Mouse (Mus musculus) forebrain, embryonic 16.5 days (tissue): ENCODE data around the gene Agtr1a. TPM values are rescaled to one million over a fixed set of nuclear protein-coding genes. Genes with fewer than 3 reads are reported as not detected.

Experiments
- ATAC-seq: fragments of 200-750 bp; cut with Nextera tagmentation; 2 replicates; pipeline ENCODE4 v1.8.0; 2017; ENCODE audit warnings: mild to moderate bottlenecking, moderate library complexity
- H3K27ac ChIP-seq: fragments of 300-500 bp; sonication (generic); 2 replicates; pipeline ENCODE4 v1.5.1; 2014; ENCODE audit warnings: low read length, control low read depth
- H3K27me3 ChIP-seq: fragments of 300-500 bp; sonication (generic); replicated peaks from 2 replicates; pipeline ENCODE4 v1.6.1; 2014; ENCODE audit warnings: low read length; ENCODE audit not compliant: control insufficient read depth, insufficient read depth
- H3K36me3 ChIP-seq: fragments of 300-500 bp; sonication (generic); 2 replicates; pipeline ENCODE4 v1.6.1; 2014; ENCODE audit not compliant: control insufficient read depth, insufficient read depth
- H3K4me1 ChIP-seq: fragments of 300-500 bp; sonication (generic); replicated peaks from 2 replicates; pipeline ENCODE4 v1.6.1; 2014; ENCODE audit warnings: low read length; ENCODE audit not compliant: control insufficient read depth, insufficient read depth
- H3K4me2 ChIP-seq: fragments of 300-500 bp; sonication (generic); 2 replicates; pipeline ENCODE4 v1.6.1; 2014; ENCODE audit warnings: mild to moderate bottlenecking, low read length, control low read depth
- H3K4me3 ChIP-seq: fragments of 300-500 bp; sonication (generic); replicated peaks from 2 replicates; pipeline ENCODE4 v1.5.1; 2014; ENCODE audit warnings: mild to moderate bottlenecking, low read length, control low read depth
- H3K9ac ChIP-seq: fragments of 300-500 bp; sonication (generic); replicated peaks from 2 replicates; pipeline ENCODE4 v1.6.1; 2014; ENCODE audit warnings: low read depth, low read length, control low read depth
- H3K9me3 ChIP-seq: fragments of 300-500 bp; sonication (generic); 2 replicates; pipeline ENCODE4 v1.6.1; 2016; ENCODE audit warnings: low read length; ENCODE audit not compliant: control insufficient read depth
- WGBS: fragments of 180-500 bp; shearing (Covaris S2); extraction: QIAGEN DNeasy Blood & Tissue Kit; methylation state at CpG from one replicate; pipeline ENCODE4 v1.1.7; 2014; 5-methylcytosine and 5-hydroxymethylcytosine counted together
- polyA plus RNA-seq: library from polyadenylated mRNA; unstranded; fragments of >200 nt; fragmentation: Nextera tagmentation; extraction: Ambion mirVana; gene quantifications from 2 replicates; pipeline ENCODE4 v1.2.1, GENCODE M21; 2015

Gene Agtr1a
- polyA plus RNA-seq, 1 experiment from 2014 or later = 0.91 TPM

DNA sequence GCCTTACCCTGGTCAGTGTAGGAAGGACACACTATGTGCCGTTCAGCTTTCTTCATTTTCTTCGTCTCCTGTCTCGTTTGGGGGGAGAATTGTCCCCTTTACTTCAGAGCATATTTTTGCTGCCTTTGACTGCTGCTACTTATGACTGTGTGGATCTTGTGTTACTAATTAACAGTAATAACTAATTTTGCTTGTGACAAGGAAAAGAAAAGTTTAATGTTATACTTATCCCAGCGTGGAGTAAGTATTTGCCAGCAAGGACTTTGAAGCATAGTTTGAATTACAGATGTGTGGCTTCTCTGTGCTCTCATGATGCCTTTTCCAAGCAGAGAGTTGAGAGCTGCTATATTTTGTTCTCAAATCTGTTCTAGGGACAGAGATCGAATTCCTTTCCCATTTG, 2.3 kb downstream of the Agtr1a start:
- H3K4me2 ChIP-seq = no peak overlapping the region
- H3K4me1 ChIP-seq = peaks cover 10% of the 10 kb centered on the region
- H3K9me3 ChIP-seq = no peaks in the 10 kb centered on the region
- H3K27me3 ChIP-seq = no peaks in the 10 kb centered on the region
- no peak overlapping the region for H3K27ac ChIP-seq
- no peak overlapping the region for H3K9ac ChIP-seq
- H3K36me3 ChIP-seq = no peaks in the 10 kb centered on the region
- 83% methylated on average over 5 of the region's 5 CpGs for WGBS
- ATAC-seq = no peak
- H3K4me3 ChIP-seq = no peak overlapping the region

DNA sequence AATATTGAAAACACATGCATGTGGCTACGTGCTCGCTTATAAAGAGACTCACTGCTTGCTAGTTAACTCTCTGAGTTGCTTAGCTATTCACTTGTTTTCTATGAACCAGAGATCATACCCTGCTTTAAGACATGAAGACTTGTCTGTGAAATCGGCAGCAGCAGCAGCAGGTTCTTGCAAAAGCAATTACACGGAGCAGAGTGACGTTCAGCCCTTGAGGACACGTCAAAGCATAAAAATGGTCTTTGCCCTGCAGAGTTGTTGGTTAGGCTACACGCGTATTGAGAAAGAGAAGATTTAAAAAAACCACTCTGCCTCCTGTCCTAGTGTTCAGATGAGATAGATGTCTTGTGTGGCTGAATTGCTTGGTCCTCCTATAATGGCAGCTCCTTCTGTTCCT, 3.7 kb downstream of the Agtr1a start:
- no peaks in the 10 kb centered on the region for H3K36me3 ChIP-seq
- no peak overlapping the region for H3K27ac ChIP-seq
- 92% methylated on average over 8 of the region's 8 CpGs for WGBS
- H3K9me3 ChIP-seq = no peaks in the 10 kb centered on the region
- H3K4me3 ChIP-seq = no peak overlapping the region
- no peak for ATAC-seq
- H3K4me1 ChIP-seq = peaks cover 10% of the 10 kb centered on the region
- no peak overlapping the region for H3K9ac ChIP-seq
- H3K27me3 ChIP-seq = no peaks in the 10 kb centered on the region
- H3K4me2 ChIP-seq = no peak overlapping the region

DNA sequence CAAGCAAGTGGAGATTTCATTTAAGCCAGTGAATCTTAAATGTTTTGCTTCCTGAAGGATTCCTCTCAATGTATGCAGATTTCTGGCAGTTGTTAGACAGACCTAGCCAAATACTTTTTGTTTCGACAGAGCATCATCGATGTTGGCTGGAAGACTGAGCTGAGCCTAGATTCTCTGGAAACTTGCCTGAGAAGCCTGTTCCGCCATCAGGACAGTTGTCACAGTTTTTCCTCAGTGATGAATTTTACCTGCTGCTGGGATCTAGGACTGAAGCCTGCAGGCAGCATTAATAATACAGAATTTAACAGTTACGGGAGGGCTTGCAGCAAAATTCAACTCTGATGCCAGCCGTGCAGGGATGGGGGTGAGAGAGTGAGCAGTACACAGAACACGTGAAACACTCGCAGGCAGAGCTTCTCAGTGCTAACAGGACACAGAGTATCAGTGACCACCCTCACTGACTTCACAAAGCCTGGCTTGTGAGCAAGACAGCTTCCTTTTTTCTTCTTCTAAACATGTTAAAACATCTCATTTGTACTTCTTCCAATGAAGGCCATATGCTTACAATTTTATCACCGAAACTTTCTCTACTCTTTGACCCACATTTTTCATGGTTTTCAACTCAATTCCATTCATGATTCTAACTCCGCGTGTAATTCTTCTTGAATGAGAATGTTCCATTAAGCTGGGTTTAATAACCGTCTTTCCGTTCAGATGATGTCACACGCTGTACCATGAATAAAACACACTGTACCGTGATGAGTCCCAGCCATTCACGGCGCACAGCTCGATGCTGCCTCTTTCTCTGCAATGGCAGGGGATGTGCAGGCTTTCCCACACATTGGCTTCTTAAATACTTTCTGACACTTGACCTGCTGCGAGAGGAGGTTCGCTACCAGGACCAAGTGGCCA, 6.0 kb downstream of the Agtr1a start:
- Histone ChIP-seq H3K4me3 (no peak overlapping the region), H3K9ac (no peak overlapping the region), H3K4me1 (no peaks in the 10 kb centered on the region), H3K27me3 (no peaks in the 10 kb centered on the region), H3K27ac (no peak overlapping the region), H3K36me3 (no peaks in the 10 kb centered on the region), H3K4me2 (0 out of 2 replicates have a peak overlapping the region, but pooled peaks have one; percentile 18), H3K9me3 (no peaks in the 10 kb centered on the region)
- ATAC-seq = peak; percentile 80
- WGBS = 61% methylated on average over 19 of the region's 19 CpGs

DNA sequence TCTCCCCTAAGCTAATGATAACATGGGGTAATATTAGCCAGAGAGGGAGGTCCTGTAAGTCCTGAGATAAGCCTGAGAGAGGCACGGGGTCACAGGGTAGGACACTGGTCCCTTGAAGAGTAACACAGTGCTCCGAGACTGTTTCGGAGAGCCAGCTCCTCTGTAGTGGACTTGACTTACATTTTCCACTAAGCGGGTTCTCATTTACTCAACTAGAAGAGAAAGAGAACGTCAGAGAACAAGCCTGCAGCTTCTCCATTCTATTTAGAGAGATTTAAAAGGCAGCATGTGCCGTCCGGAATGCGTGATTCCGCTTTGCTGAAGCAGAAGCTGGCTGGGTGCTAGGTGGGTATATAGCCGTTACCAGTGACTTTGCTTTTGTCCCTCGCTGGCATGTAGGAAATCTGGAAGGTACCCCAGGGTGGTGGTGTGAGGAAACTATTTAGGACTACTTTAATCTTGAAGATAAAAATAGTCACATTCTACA, 9.2 kb downstream of the Agtr1a start:
- no peak overlapping the region for H3K9ac ChIP-seq
- no peaks in the 10 kb centered on the region for H3K36me3 ChIP-seq
- H3K27ac ChIP-seq = no peak overlapping the region
- H3K4me1 ChIP-seq = no peaks in the 10 kb centered on the region
- 85% methylated on average over 11 of the region's 11 CpGs for WGBS
- H3K27me3 ChIP-seq = no peaks in the 10 kb centered on the region
- no peak overlapping the region for H3K4me3 ChIP-seq
- ATAC-seq = no peak
- H3K4me2 ChIP-seq = no peak overlapping the region
- H3K9me3 ChIP-seq = no peaks in the 10 kb centered on the region

DNA sequence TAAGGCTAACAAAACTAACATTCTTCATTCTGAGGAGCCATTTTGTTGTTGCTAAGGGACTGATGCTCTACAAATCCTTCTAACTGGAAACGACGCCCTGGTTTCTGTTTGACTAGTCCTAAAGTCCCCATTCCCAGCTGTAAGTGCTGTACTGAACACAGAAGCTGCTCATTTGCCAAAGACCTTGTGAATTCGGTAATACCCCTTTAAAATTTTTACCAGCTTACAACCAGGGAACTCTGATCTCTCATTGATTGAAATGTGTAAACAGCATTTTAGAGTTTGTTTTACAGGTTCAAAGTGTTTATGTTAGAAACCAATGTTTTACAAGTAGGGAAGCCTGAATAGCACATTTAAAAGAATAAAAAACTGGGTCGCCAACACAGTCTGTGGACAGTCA, 10.6 kb downstream of the Agtr1a start:
- Histone ChIP-seq H3K4me3 (no peak overlapping the region), H3K36me3 (no peaks in the 10 kb centered on the region), H3K27me3 (no peaks in the 10 kb centered on the region), H3K4me2 (no peak overlapping the region), H3K9ac (no peak overlapping the region), H3K9me3 (no peaks in the 10 kb centered on the region), H3K4me1 (no peaks in the 10 kb centered on the region), H3K27ac (no peak overlapping the region)
- 87% methylated on average over 4 of the region's 4 CpGs for WGBS
- no peak for ATAC-seq

DNA sequence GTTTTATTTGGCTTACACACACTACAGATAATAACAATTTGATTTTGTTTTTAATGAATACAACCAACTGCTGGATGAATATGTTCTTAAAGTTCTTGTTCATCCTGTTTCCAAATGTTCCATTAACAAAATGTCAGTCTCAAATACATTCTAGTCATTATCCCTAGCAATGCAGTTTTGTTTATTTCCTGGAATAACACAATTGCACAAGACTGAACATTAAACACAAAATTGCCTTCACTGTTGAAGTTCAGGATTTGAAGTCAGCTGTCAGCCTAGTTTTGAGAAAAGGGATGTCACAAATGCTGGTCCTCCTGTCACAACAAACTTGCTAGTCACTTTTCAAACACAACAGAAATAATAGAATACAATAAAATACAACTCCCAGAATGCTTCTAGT, 12.1 kb downstream of the Agtr1a start:
- no peak overlapping the region for H3K4me2 ChIP-seq
- H3K9ac ChIP-seq = no peak overlapping the region
- no peak overlapping the region for H3K4me3 ChIP-seq
- no peaks in the 10 kb centered on the region for H3K27me3 ChIP-seq
- H3K27ac ChIP-seq = no peak overlapping the region
- ATAC-seq = no peak
- H3K9me3 ChIP-seq = no peaks in the 10 kb centered on the region
- H3K36me3 ChIP-seq = no peaks in the 10 kb centered on the region
- no peaks in the 10 kb centered on the region for H3K4me1 ChIP-seq

DNA sequence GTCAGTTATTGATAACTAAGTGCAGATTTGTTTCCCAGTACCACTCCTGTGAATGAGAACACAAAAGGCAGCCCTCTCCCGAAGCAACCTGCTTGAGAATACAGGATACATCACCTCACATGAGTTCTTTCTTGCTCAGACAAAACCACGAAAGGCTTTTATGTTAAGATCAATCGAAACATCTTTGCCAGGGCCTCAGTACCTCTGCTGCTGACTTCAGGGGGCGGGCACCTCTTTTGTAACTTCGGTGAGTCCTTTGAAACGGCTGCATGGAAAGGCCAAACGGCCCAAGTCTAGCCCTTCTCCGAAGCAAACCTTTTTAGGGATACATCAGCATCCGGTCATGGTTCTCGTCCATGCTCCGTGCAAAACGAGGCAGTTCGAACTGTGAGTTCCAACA, 15.7 kb downstream of the Agtr1a start:
- Histone ChIP-seq H3K4me1 (no peaks in the 10 kb centered on the region), H3K36me3 (no peaks in the 10 kb centered on the region), H3K9me3 (no peaks in the 10 kb centered on the region), H3K4me3 (no peak overlapping the region), H3K27me3 (no peaks in the 10 kb centered on the region), H3K27ac (no peak overlapping the region), H3K4me2 (no peak overlapping the region), H3K9ac (no peak overlapping the region)
- no peak for ATAC-seq
- WGBS = 32% methylated on average over 13 of the region's 13 CpGs

DNA sequence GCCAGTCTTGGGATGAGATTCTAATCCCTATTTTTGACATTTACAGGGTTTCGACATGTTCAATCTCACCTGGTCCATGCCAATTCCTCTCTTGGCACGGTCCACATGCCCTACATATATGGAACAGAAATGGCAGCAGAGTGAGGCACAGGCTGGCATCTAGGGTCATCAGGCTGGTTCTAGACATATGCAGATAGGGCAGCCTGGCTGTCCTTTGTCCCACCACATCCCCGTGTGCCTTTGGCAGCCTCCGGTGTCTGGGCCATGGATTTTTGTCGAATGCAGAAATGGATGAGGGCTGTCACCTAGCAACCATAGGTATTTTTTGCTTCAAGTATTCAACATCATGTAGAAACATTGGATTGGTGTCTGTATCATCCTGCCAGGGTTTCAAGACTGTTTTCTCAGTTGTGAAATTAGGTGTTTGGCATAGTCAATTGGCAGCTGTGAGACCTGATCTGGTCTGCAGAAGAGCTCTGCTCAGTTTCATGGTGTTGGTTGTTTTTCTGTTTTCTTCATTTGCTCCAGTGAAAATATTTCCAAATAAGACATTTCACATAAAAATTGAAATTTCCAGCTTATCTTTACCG, 18.8 kb downstream of the Agtr1a start:
- no peaks in the 10 kb centered on the region for H3K27me3 ChIP-seq
- H3K4me1 ChIP-seq = no peaks in the 10 kb centered on the region
- ATAC-seq = 0 out of 2 replicates have a peak, but pooled peaks have one; percentile 26
- 80% methylated on average over 6 of the region's 6 CpGs for WGBS
- no peaks in the 10 kb centered on the region for H3K36me3 ChIP-seq
- no peaks in the 10 kb centered on the region for H3K9me3 ChIP-seq
- H3K9ac ChIP-seq = no peak overlapping the region
- H3K27ac ChIP-seq = no peak overlapping the region
- no peak overlapping the region for H3K4me2 ChIP-seq
- H3K4me3 ChIP-seq = no peak overlapping the region

DNA sequence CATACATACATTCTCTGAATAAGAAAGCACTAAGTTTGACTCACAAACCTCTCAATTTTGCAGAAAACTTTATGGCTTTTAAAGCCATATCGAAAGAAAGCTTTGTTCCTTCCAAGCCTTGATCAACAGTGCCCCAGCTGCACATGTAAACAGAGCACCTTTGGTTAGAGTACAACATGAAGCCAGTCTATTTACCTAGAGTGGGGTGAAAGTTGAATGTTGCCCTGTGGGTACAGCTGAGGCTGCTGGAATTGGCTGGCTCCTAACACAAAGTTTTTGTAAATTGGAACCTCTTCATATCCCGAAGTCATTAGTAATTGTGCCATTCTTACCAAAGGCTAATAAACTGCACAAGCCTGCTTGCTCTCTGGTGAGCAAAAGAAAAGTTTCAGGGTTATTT, 19.7 kb downstream of the Agtr1a start:
- H3K4me3 ChIP-seq = no peak overlapping the region
- H3K4me2 ChIP-seq = no peak overlapping the region
- ATAC-seq = no peak
- no peak overlapping the region for H3K9ac ChIP-seq
- no peaks in the 10 kb centered on the region for H3K9me3 ChIP-seq
- H3K27me3 ChIP-seq = no peaks in the 10 kb centered on the region
- WGBS = 87% methylated on average over 2 of the region's 2 CpGs
- peaks cover 5% of the 10 kb centered on the region; the same call in 1 of the 2 replicates for H3K4me1 ChIP-seq
- no peaks in the 10 kb centered on the region for H3K36me3 ChIP-seq
- H3K27ac ChIP-seq = no peak overlapping the region
